Mouse (Mus musculus) yolk sac, embryonic 10.5 days (tissue): ENCODE measurements around the gene Pfdn6.
A peak's percentile ranks its signal among the peaks of the same experiment; 100 is the strongest.

Experiments
- DNase-seq: peaks from one replicate; pipeline ENCODE4 v3.0.0-alpha.2; 2017; ENCODE audit warnings: low spot score

Pfdn6 gene

GRCm38 (mm10) chr17:33955555-33956214 is 15.5 kb upstream of the Pfdn6 start, which contains the start of the genes Vps52 and Rps18:
Vps52 (plus strand) TSS chr17:33955812.
Rps18 (minus strand) TSS chr17:33956001.
- peak; percentile 95 for DNase-seq

- no peak for DNase-seq
Measured at GRCm38 (mm10) chr17:33954646-33955554, 14.8 kb upstream of the Pfdn6 start.

- DNase-seq, result no peak
Measured at GRCm38 (mm10) chr17:33953961-33954565, 13.9 kb upstream of the Pfdn6 start.

- no peak for DNase-seq
Measured at GRCm38 (mm10) chr17:33953310-33953709, 13.2 kb upstream of the Pfdn6 start.

GRCm38 (mm10) chr17:33952879-33953278 is 12.7 kb upstream of the Pfdn6 start:
- no peak for DNase-seq

GRCm38 (mm10) chr17:33952015-33952414 is 11.9 kb upstream of the Pfdn6 start:
- peak; percentile 31 for DNase-seq

- peak; percentile 90 for DNase-seq
Measured at GRCm38 (mm10) chr17:33951021-33951946, 11.1 kb upstream of the Pfdn6 start, which contains the start of gene B3galt4. B3galt4 (minus strand) TSS chr17:33951488.

- no peak for DNase-seq
Measured at GRCm38 (mm10) chr17:33950131-33950625, 10.0 kb upstream of the Pfdn6 start.

- peak; percentile 46 for DNase-seq
Measured at GRCm38 (mm10) chr17:33948905-33949537, 8.9 kb upstream of the Pfdn6 start.

GRCm38 (mm10) chr17:33948090-33948904 is 8.2 kb upstream of the Pfdn6 start:
- no peak for DNase-seq

GRCm38 (mm10) chr17:33947430-33948089 is 7.4 kb upstream of the Pfdn6 start:
- no peak for DNase-seq

- no peak for DNase-seq
Measured at GRCm38 (mm10) chr17:33943454-33943853, 3.3 kb upstream of the Pfdn6 start.

- no peak for DNase-seq
Measured at GRCm38 (mm10) chr17:33941381-33941780, 1.2 kb upstream of the Pfdn6 start.

- no peak for DNase-seq
Measured at GRCm38 (mm10) chr17:33940981-33941380, 838 bp upstream of the Pfdn6 start.

- DNase-seq, result no peak
Measured at GRCm38 (mm10) chr17:33938783-33939182, 1.4 kb downstream of the Pfdn6 start.

- DNase-seq, result no peak
Measured at GRCm38 (mm10) chr17:33936993-33937392, 3.1 kb downstream of the Pfdn6 start.

GRCm38 (mm10) chr17:33935422-33936055 is 4.6 kb downstream of the Pfdn6 start:
- DNase-seq, result peak; percentile 77

GRCm38 (mm10) chr17:33932970-33933369 is 7.2 kb downstream of the Pfdn6 start:
- DNase-seq, result no peak

- DNase-seq, result no peak
Measured at GRCm38 (mm10) chr17:33932448-33932847, 7.7 kb downstream of the Pfdn6 start.
